Mouse (Mus musculus) ES-E14 (cell line): ENCODE measurements around the gene Twf2. TPM values are rescaled to one million over a fixed set of nuclear protein-coding genes. Genes with fewer than 3 reads are reported as not detected.
A peak's percentile ranks its signal among the peaks of the same experiment; 100 is the strongest.

Experiments used
- DNase-seq: peaks from one replicate; pipeline ENCODE4 v3.0.0-alpha.2; 2013; ENCODE audit warnings: low read depth, low spot score
- H3K27ac ChIP-seq: 2 replicates; pipeline ENCODE4 v1.5.1; 2012; ENCODE audit warnings: low read depth, mild to moderate bottlenecking, low read length, moderate library complexity, mixed read lengths; ENCODE audit not compliant: poor library complexity, insufficient read depth, severe bottlenecking
- H3K36me3 ChIP-seq: 2 replicates; pipeline ENCODE4 v1.6.1; 2012; ENCODE audit warnings: mild to moderate bottlenecking, low read length, moderate library complexity, mixed read lengths; ENCODE audit not compliant: control insufficient read depth, poor library complexity, insufficient read depth, severe bottlenecking
- H3K4me1 ChIP-seq, 2 experiments: fragments of 150-350 bp in 1 of 2; sonication (generic) in 1 of 2; 2 replicates each; pipeline ENCODE4 v1.6.1; 2012; ENCODE audit warnings: low read length in 2 of 2, mild to moderate bottlenecking in 1 of 2, mixed read lengths in 1 of 2; ENCODE audit not compliant: control insufficient read depth in 2 of 2, insufficient read depth in 2 of 2, poor library complexity in 1 of 2
- H3K4me3 ChIP-seq, 2 experiments: fragments of 150-350 bp in 1 of 2; sonication (generic) in 1 of 2; 2 replicates each; pipeline ENCODE4 v1.5.1; 2012; ENCODE audit warnings: low read length in 2 of 2, low read depth in 1 of 2, mild to moderate bottlenecking in 1 of 2, mixed read lengths in 1 of 2; ENCODE audit not compliant: insufficient read depth in 1 of 2, poor library complexity in 1 of 2, severe bottlenecking in 1 of 2
- H3K9ac ChIP-seq: 2 replicates; pipeline ENCODE4 v1.6.1; 2012; ENCODE audit warnings: low read depth, mild to moderate bottlenecking, low read length, mixed read lengths; ENCODE audit not compliant: poor library complexity, insufficient read depth, severe bottlenecking
- H3K9me3 ChIP-seq: fragments of 150-350 bp; sonication (generic); 2 replicates; pipeline ENCODE4 v1.6.1; 2012; ENCODE audit warnings: low read depth, mild to moderate bottlenecking, low read length; ENCODE audit not compliant: control insufficient read depth, insufficient read depth
- CHD2 ChIP-seq: IDR thresholded peaks from 2 replicates; pipeline ENCODE4 v1.6.1; 2014; ENCODE audit warnings: mild to moderate bottlenecking, low read depth, low read length, inconsistent platforms
- HCFC1 ChIP-seq: IDR thresholded peaks from 2 replicates; pipeline ENCODE4 v1.6.1; 2012; ENCODE audit warnings: low read length, inconsistent platforms, borderline replicate concordance; ENCODE audit not compliant: insufficient read depth
- MAFK ChIP-seq: IDR thresholded peaks from 2 replicates; pipeline ENCODE4 v1.6.1; 2014; ENCODE audit warnings: mild to moderate bottlenecking, low read depth, low read length, inconsistent platforms; ENCODE audit not compliant: insufficient read depth
- ZC3H11A ChIP-seq: IDR thresholded peaks from 2 replicates; pipeline ENCODE4 v1.6.1; 2012; ENCODE audit warnings: low read depth, mild to moderate bottlenecking, inconsistent platforms, low read length, borderline replicate concordance
- ZNF384 ChIP-seq: IDR thresholded peaks from 2 replicates; pipeline ENCODE4 v1.6.1; 2012; ENCODE audit warnings: low read depth, low read length, inconsistent platforms
- in situ Hi-C, 2 experiments: fragments of 600-800 bp; cut with MboI; formaldehyde crosslinking; loops; one replicate each; pipeline ENCODE4 v1.15.1; 2025; ENCODE audit warnings: low sequenced_read_pairs in 2 of 2, inconsistent platforms in 1 of 2; ENCODE audit not compliant: unreplicated experiment in 2 of 2
- total RNA-seq: library from RNA; depleted of rRNA; stranded (reverse); fragments of 300-350 nt; gene quantifications from 2 replicates; pipeline ENCODE4 v1.2.3, GENCODE M21; 2012

Gene Twf2
- total RNA-seq, 1 experiment = 139 TPM

DNA sequence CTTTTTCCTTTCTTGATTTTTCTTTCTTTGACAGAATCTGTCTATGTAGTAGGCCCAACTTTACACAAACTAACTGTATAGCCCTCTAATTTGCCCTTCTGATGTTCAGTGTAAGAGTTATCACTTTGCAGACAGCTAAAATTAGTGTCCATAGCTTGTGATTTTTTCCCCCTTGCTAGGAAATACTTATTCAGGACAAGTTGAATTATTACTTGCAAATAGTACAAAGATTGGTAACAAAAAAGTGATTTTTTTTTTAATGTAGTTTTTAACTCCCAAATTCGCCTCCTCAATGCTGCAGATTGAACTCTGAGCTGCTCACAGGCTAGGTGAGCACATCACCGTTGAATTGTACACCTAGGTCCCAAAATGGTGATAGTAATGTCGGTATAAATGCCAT, 22.9 kb upstream of the Twf2 start:
- TF ChIP-seq MAFK = no peak
- peak; percentile 62 for TF ChIP-seq ZNF384
- TF ChIP-seq HCFC1 = no peak
- no peak for TF ChIP-seq ZC3H11A
- peak; percentile 26; the same call in 1 of the 2 replicates for TF ChIP-seq CHD2
- no peaks in the 10 kb centered on the region for H3K9me3 ChIP-seq
- peak overlapping the region; percentile 58; the same call in 1 of the 2 replicates for H3K27ac ChIP-seq
- DNase-seq = no peak
- H3K4me3 ChIP-seq = peak overlapping the region in 1 of 2 experiments; percentile 8; a peak in 1 of 4 replicates
- H3K36me3 ChIP-seq = peaks cover 52% of the 10 kb centered on the region
- in situ Hi-C loops = no loop called here
- peaks cover 6 to 7% of the 10 kb centered on the region in 2 experiments; a peak in 3 of 4 replicates for H3K4me1 ChIP-seq
- H3K9ac ChIP-seq = no peak overlapping the region

DNA sequence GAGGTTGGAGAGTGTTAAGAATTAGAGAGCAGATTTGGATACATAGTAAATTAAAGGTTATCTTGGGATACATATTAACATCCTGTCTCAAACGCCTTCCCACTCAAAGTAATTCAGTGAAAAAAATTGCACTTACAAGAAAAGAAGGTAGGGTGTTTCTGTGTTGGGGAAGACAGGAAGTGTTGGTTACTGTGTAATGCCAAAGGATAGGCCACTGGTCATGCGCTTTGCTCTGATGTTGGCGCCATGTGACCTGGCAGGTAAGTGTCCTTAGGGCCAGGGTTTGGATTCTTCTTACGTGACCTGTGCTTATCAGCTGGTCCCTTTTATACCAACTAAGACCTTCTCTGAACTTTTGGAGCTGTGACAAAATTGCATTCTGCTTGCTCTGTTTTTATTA, 20.8 kb upstream of the Twf2 start:
- H3K27ac ChIP-seq = no peak overlapping the region
- H3K4me3 ChIP-seq = no peak overlapping the region
- H3K4me1 ChIP-seq = peaks cover 6 to 7% of the 10 kb centered on the region in 2 experiments; a peak in 3 of 4 replicates
- in situ Hi-C loops = no loop called here
- peaks cover 55% of the 10 kb centered on the region for H3K36me3 ChIP-seq
- no peak overlapping the region for H3K9ac ChIP-seq
- no peaks in the 10 kb centered on the region for H3K9me3 ChIP-seq
- DNase-seq = no peak
- TF ChIP-seq ZC3H11A = no peak
- TF ChIP-seq MAFK = no peak
- TF ChIP-seq CHD2 = no peak
- TF ChIP-seq HCFC1 = no peak
- no peak for TF ChIP-seq ZNF384

DNA sequence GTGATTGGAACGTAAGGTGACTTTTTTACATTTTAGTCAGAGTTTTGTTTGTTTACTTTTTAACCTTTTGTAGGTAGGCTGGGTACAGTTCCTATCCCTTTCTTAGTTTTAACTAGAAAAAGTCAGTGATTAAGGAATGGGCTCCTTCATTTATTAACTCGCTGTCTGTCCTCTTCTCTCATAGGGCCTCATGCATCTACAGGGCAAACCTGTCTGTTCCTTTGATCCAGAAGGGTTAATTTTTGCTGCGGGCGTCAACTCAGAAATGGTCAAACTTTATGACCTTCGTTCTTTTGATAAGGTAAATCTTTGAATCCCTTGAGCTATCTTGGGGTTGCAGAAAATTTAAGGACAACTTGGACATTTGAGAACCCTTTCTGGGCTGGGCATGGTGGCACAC, 18.9 kb upstream of the Twf2 start:
- no peak for DNase-seq
- no peak overlapping the region for H3K9ac ChIP-seq
- peaks cover 56% of the 10 kb centered on the region for H3K36me3 ChIP-seq

DNA sequence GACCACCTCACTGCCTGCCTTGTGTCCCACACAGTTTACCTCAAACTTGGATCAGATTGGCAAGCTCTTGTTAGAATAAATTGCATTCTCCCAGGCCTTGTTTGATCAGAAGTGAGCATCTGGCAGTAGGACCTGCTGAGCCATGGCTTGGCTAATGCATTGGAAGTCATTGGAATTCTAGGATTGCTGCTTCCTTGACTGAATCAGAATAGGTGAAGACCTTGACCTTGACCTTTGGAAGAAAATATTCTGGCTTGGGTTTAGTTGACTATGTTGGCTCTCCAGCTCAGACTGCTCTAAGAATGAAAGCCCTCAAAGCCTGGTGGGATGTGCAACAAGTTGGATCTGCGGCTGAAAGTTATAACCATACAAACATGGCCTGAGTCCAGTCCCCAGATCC, 11.6 kb upstream of the Twf2 start:
- in situ Hi-C loops = no loop called here
- no peak for DNase-seq
- Histone ChIP-seq H3K4me3 (no peak overlapping the region), H3K9me3 (no peaks in the 10 kb centered on the region), H3K27ac (no peak overlapping the region), H3K4me1 (no peaks in the 10 kb centered on the region; a peak in 1 of 4 replicates), H3K36me3 (peaks cover 60% of the 10 kb centered on the region), H3K9ac (no peak overlapping the region)
- TF ChIP-seq MAFK (no peak), CHD2 (no peak), HCFC1 (no peak), ZC3H11A (no peak), ZNF384 (no peak)

More for the DNA sequence above, 18.9 kb upstream of the Twf2 start:
- Histone ChIP-seq H3K9me3 (no peaks in the 10 kb centered on the region), H3K4me3 (no peak overlapping the region), H3K27ac (no peak overlapping the region), H3K4me1 (peaks cover 0 to 3% of the 10 kb centered on the region in 2 experiments; a peak in 2 of 4 replicates)
- TF ChIP-seq ZC3H11A (no peak), CHD2 (no peak), MAFK (no peak), ZNF384 (no peak)
- in situ Hi-C loops = no loop called here

DNA sequence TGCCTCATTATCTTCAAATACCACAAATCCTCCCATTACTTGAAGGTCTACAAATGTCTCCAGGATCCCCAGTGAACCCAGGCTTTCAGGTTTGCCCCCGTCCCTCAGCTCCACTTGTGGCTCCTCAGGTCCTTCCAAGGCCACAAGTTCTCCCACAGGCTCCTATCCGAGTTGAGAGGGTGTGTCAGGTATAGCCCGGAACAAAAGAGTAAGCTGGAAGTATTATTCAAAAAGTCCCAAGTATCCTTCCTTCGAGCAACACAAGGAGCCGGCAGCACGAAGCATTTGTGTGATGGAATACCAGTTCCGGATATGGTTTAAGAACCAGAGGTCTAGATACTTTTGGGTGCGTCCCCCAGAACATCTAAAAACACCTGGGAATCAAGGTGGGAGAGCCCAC, 10.9 kb upstream of the Twf2 start:
- in situ Hi-C loops = no loop called here
- no peaks in the 10 kb centered on the region; a peak in 1 of 4 replicates for H3K4me1 ChIP-seq
- DNase-seq = no peak
- H3K9me3 ChIP-seq = no peaks in the 10 kb centered on the region
- H3K4me3 ChIP-seq = no peak overlapping the region
- 0 out of 2 replicates have a peak overlapping the region, but pooled peaks have one; percentile 6 for H3K27ac ChIP-seq
- peaks cover 60% of the 10 kb centered on the region for H3K36me3 ChIP-seq
- no peak for TF ChIP-seq MAFK
- no peak for TF ChIP-seq ZNF384
- no peak for TF ChIP-seq CHD2
- TF ChIP-seq HCFC1 = no peak
- TF ChIP-seq ZC3H11A = no peak
- no peak overlapping the region for H3K9ac ChIP-seq
